Mouse (Mus musculus) activated CD4-positive, CD25-positive, alpha-beta regulatory T cell, adult 4 months (primary cell): Measurements from ENCODE around the gene Gm15517. TPM values are rescaled to one million over a fixed set of nuclear protein-coding genes. Genes with fewer than 3 reads are reported as not detected.
"Not testable (repeated sequence)": the region's sequence is repeated elsewhere in the genome, so short reads cannot be mapped to it uniquely, and the experiment has no call there.

Source experiments
- ATAC-seq: one replicate; pipeline ENCODE4 v1.8.0; 2017
- polyA plus RNA-seq, 2 experiments: library from polyadenylated mRNA; unstranded; fragments of 100-300 nt; shearing (Covaris generic); gene quantifications; one replicate each; pipeline ENCODE4 v1.2.1; 2017

The Gm15517 gene
- polyA plus RNA-seq, 2 experiments from 2014 or later, result not detected

DNA sequence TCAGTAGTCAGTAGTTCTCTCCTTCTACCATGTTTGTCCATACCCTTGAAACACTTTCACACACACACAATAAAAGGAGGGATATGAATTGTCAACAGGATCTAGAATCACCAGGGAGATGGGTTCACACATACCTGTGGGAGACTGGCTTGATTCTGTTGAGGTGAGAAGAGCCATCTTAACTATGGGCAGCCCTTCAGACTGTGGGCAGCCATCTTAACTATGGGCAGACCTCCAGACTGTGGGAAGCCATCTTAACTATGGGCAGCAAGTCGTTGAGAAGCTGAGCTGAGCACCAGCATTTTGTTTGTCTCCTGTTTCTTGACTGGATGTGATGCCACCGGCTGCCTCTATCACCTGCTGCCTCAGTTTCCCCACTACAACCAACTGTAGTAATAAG lies 10.1 kb downstream of the Gm15517 start:
- no peak for ATAC-seq

DNA sequence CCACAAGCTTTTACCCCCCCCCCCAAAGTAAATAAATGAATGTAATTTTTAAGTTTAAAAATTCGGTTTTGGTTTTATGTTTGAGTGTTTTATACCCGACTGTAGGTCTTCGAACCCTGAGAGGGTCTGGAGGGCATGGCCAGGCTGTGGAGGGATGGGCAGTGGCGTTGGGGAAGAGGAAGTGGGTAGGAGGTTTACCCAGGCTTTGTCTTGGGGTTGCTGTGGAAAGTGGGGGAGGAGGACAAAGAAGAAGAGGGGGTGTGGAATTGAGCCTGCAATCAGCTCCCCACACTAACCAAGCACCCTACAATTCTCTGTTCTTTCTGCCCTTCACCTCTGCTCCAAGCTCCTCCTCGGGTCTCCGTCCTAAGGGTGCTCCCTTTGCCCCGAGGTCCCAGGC lies 11.3 kb downstream of the Gm15517 start:
- ATAC-seq, result no peak

DNA sequence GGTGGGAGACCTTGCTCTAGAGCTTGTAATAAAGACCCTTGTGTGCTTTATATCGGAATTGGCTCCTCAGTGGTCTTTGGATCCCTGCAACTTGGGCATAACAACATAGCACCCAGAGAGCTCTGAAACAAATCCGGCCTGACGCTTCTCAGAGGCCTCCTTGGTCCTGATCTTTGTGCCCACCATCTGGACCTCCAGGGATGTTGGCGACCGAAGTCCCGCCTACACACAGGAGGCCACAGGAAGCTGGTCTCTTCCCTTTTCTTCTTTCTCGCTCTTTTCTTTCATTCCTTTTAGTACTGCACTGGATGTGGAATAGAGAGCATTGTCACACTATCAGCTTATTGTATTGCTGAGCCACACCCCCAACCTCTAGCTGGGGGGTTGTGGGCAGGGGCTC lies 12.2 kb downstream of the Gm15517 start:
- no peak for ATAC-seq

DNA sequence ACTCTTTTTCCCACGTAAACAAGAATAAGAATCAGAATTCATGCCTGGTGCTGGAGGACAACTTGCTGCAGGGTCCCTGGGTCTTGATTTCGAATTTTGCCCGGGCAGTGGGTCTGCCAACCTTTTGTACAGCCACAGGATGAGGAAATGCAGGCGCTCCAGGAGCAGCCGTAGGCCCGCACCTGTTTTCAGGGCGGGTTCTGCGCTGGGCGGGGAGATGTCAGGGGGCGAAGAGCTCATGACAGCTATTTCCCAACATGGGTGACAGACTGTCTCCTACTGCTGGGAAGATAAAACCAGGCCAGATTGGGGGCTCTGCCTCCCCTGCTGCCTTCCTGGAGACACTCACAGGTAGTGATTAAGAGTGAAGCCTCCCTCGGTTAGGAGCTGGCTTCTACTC lies 12.8 kb downstream of the Gm15517 start:
- no peak for ATAC-seq

DNA sequence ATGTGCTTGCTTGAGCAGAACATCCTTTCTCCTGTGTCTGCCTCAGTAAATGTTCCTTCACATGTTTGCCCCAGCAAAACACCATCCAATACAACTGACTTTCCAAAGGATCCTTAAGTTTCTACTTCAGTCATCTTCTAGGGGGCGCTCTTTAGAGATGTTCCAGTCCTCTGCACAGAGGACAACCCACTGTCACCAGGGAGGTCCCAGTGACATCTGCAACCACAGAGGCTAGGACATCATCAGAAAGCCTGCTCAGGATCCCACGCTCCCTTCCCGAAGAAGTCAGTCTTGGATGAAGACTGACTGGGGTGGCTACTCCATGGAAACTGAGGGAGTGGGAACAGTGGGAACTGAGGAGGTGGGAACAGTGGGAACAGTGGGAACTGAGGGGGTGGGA lies 14.3 kb downstream of the Gm15517 start:
- no peak for ATAC-seq

DNA sequence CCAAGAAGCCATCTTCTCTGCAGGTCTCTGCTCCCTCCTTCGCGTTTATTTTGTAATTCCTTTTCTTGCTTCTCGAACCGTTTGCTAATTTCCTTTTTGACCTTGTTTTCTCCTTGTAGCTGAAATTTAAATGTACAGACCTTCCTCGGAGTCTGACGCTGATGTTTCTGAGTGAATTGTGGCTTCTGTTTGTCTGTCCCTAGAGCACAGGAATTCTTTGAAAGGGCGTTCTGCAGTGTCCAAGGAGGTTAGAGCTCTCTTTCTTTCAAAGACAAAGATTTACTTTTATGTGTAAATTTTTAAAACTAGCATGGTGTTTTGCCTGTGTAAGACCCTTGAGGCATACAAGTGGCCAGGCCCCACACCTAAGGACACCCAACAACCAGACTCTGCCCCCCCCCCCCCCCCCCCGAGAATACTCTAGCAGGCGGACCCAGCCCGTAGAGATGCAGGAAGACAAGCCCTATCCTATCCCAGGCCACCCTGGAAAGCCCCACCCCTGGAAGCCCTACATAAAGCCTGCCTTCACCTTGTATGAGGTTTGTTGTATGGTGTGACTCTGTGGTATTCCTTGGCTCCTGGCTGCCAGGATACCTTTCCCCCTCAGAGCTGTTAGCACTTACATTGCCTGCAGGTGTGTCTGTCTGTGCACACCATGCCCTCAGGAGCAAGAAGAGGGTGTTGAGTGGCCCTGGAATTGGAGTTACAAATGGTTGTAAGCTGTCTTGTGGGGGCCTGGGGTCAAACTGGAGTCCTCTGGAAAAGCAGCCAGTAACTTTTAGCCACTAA lies 15.4 kb downstream of the Gm15517 start:
- no peak for ATAC-seq

DNA sequence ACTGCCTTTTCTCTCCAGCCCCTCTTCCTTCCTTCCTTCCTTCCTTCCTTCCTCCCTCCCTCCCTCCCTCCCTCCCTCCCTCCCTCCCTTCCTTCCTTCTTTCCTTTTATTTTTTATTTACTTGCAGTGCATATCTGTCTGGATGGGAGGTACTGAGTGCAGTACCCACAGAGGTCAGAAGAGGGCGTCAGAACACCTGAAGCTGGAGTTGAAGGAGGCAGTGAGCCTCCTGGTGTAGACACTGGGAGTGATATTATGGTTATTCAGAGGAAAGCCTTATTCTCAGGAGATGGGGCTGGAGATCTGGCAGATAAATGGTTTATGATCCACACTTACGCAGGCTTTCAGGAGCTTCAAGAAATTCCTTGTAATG lies 16.0 kb downstream of the Gm15517 start:
- no peak for ATAC-seq

DNA sequence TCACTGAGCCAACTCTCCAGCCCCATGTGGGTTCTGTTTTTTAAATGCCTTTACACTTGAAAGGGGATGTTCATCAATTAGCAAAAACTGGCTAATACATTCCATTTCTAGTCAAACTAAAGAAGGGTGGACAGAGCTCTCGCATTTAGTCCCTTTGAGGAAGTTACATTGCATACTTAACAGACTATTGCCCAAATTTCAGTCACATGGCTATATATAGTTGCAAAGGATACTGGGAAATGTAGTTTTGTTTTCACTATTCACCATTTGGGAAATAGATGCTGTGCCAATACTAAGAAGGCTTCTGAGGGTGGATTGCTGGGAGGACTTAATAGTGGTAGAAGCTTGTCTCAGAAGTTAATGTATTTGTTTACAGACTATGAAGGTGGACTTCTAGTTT lies 19.7 kb downstream of the Gm15517 start:
- ATAC-seq, result no peak

DNA sequence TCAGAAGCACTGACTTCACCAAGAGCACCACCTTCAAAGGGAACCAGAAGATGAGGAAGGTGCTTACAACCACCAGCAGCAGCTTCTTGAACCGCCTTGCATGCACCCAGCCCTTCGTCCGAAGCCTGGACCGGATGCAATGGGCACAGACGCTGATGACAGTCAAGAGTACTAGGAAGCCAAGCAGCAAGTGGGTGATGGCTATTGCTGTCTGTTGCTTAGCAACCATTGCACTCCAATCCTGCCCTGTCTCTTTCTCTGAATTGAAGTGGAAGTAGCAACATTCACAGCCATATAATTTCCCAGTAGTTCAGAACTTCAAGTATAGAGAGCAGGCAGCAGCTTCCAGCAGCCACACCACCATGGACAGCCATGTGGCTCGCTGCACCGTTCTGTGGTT lies 20.3 kb downstream of the Gm15517 start:
- no peak for ATAC-seq

DNA sequence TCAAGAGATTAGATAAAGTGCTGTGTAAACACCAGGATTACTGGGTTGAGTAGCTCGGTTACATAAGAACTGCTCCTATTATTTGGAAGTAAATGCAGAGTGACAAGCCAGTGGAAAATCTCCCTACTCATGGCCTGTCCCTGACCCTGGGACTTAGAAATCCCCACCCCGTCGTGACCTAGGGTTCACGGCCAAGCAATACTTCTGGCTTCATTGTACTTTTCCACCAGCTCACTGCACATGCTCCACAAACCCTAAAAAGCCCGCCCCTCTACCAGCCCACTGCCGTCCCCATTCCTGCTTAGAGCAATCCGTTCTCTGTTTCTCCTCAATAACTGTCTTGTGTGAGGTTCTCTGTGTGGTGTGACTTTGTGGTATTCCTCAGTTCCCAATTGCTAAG lies 26.5 kb downstream of the Gm15517 start:
- no peak for ATAC-seq

DNA sequence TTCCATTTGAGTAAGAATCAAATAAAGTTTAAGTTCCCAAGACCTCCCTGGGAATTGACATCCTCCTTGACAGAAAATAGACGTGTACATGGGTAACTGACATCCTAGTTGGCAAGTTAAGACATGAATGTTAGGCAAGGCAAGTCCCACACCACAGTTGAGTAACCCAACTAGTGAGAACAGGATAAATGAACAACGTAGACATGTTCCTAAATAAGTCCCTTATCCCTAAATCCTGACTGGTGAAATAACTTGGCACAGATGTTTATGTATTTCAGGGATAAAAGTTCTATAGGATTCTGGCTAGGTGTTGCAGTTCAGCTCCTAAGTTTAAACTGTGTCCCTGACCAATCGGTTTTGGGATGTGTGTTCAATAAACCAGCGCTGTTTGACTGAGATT lies 29.7 kb downstream of the Gm15517 start:
- no peak for ATAC-seq

DNA sequence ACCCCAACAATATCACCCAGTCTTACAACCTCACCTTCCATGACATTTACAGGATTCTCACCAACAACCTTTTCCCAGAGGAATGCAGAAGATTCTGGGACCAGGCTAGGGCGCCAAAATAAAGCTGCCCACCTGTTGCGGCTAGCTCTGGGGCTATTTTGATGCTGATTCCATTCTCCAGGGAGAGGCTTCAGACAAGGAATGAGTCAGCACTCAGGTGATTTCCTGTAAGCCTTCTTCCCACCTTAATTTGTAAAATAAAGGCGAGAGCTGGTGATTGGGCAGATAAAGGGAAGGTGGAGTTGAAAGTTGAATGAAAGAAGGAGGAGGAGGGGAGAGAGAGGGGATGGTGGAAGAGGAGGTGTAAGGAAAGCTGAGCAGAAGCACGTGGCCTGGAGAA lies 30.2 kb downstream of the Gm15517 start:
- ATAC-seq, result no peak

DNA sequence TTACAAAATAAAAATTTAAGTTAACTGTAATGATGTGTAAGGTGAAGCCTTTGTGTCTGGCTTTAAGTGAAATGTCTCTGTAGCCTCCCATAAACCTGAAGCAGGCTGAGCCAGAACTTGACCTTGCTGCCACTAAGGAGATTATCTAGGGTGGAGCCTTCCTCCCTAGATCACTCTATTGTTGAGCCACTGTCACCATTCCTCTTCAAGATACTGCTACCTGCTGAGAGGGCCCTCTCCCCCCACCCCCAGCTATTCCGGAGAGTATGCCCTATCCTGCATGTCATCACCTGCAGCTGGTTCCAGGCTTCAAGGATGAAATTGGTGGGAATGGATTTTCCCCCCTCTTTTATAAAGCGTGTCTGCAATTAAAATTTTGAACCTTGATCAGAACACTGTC lies 36.3 kb downstream of the Gm15517 start:
- not testable (repeated sequence) for ATAC-seq

DNA sequence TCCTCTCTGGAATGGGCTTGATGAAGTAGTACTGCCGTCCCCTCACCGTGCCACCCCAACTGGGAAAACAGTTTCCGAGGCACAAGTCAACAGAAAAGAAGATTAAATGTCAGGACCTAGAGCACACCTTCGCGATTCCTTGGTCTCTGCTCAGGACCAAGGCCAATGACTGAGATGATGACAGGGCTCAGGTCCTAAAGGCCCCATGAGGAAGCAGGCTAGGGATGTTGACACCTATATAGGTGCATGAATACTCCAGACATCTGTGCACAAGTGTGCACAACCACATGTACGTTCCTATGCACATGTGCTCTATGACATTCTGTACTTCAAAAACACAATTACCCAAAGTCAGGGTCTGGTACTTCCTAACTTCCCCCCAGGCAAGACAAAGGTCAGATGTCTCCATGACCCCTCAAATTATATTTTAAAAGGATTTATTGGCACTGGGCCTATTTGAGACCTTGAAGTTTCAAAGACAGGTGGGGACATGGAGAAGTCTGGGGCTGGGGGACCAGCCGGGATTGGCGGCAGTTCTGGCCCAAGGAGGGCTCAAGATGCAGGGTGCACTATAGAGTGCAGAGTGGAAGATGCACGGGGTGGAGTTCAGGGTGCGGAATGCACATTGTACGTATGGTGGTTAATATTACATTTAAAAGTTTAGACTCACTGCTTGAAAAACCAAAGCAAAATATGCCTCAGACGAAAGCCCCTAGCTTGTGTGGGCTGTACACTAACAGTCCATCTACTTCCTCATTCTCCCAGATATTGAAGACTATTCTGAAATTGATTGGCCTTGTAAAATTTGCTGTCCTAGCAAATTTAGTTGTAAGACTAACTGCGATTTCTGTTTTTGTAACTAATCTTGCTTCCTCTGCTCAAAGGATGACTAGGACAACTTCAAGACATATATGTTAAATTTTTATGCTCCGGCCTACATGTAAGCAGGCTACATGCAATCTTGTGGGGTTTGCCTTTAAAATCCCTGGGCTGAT lies 42.4 kb downstream of the Gm15517 start:
- ATAC-seq, result no peak

DNA sequence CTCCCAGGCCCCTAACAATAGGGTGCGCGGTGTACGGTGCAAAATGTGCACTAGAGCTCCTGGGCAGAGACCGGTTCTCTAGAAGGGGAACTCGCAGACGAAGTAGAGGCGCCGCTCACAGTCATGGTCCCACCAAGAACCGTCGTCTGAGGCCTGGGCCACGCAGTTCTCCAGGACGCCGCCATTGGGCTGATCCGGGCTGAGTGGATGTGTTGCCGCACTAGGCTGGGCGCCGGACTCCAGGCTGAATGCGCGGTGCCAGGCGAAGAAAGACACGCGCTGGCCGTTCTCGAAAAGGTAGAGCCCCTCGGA lies 43.2 kb downstream of the Gm15517 start:
- ATAC-seq, result peak; percentile 10

DNA sequence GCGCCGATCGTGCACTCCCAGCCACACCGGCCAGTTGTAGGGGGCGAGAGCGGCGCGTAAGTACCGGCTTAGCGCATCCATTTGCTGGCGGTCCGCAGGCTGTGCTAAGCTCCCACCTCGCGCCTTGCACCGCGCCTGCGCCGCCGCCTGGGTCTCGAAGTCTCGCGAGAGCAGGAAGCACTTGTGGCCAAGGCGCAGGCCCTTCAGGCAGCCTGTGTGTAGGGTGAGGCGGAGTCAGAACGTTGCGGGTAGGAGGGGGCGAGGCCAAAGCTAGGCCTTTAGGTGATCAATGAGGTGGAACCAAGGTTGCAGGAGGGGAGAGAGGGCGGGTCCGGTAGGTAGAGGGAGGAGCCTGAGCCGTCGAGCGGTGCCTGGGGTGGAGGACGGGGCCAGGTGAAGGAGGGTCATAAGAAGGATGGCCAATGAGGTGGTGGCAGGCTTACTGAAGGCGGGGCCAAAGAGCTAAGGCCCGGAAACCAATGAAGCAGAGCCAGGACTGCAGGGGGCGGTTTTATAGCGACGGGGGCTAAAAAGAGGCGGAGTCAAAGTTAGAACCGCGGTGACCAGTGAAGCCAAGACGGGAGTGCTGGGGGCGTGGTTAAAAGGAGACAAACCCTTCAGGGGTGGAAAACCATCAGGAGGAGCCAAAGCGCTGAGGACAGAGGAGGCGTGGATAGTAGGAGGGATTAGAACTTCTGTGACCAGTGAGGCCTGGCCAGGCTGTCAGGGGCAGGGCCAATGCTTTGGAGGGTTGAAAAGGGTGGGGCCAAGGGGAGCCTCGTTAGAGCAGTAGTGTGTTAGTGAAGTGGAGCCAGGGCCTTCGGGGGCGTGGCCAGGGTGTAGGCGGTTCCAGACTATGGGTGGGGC lies 43.8 kb downstream of the Gm15517 start:
- peak; percentile 89 for ATAC-seq

DNA sequence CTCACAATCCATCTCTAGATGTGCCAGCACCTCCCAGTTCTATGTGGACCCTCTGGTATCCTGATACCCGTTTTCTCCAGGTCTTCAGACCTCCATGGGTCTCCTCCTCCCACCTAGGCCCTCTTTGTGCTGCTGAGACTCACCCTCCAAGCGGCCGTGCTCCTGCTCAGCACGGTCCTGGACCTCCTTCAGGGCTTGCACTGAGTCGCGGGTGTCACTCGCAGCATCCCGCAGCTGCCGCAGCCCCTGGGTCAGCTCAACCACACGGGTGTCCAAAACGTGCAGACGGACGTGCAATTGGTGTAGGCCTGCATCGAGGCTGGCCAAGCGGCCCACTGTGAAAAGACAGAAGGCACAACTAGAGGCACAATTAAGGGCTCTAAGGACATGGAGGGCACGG lies 44.4 kb downstream of the Gm15517 start:
- ATAC-seq, result no peak

DNA sequence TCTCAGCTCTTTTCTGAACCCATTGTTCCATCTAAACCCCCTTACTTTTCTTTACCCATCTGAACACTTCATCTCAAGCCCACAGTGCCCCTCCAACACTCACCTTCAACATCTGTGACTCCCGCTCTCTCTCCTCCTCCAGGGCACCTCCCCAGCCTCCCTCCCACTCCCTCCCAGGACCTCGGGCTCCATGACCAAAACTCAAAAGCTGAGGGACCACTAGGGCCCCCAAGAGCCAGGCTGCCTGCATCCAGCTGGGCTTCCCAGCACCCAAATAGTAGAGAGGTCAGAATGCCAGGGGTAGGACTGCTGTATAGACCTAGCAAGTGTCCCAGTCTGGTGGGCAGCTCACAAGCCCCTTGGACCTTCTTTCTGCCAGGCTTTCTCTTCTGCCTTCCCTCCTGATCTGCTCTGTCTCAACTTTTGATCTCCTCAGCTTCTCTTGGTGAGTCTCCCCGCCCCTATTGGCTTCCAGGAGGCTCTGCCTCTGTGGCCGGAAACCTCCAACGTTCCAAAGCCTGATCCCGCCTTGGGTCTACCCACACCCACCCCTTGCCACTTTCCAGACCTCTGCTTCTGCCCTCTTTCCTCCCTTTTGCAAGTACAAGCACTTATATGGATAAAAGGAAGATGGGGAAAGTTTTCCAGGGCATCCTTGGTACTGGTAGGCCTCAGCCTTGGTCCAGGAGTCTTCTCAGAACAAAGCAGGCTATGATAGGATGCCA lies 45.4 kb downstream of the Gm15517 start, which contains the start of gene Clec11a:
TSS of gene Clec11a (minus strand) at position 387 of the 725 bp plus-strand sequence.
- ATAC-seq, result no peak

DNA sequence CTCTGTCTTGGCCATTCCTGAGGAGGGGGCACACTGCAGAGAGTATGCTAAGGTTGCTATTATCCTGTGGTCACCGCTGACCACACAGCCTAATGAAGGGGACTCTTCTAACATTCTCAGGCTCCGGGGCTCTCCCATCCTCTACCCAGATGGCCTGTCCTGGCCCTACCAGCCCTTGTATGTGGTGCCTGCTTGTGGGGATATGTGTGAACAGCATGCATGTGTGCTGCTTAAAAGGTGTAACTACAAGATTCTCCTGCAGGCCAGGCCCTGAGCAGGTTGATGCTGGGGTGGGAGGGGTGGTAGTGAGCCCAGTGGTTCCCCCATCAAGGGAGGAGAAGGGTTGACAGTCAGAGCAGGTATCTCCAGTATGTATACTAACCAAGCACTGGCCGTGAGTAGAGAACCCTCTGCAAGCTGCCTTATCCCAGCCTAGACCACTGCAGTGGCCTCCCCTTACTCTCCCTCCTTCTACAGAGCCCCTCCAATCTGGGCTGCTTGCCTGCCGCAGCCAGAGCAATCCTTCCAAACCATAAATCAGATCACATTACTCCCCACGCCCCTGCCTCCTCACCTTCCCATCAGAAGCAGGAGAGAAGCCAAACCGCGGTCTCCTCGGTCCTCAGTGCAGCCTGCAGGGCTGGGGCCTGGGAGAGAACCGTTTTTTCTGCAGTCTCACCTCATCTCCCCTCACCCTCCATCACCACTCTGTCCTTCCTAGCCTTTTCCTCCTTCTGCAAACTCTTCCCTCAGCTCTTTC lies 46.2 kb downstream of the Gm15517 start:
- ATAC-seq, result no peak

DNA sequence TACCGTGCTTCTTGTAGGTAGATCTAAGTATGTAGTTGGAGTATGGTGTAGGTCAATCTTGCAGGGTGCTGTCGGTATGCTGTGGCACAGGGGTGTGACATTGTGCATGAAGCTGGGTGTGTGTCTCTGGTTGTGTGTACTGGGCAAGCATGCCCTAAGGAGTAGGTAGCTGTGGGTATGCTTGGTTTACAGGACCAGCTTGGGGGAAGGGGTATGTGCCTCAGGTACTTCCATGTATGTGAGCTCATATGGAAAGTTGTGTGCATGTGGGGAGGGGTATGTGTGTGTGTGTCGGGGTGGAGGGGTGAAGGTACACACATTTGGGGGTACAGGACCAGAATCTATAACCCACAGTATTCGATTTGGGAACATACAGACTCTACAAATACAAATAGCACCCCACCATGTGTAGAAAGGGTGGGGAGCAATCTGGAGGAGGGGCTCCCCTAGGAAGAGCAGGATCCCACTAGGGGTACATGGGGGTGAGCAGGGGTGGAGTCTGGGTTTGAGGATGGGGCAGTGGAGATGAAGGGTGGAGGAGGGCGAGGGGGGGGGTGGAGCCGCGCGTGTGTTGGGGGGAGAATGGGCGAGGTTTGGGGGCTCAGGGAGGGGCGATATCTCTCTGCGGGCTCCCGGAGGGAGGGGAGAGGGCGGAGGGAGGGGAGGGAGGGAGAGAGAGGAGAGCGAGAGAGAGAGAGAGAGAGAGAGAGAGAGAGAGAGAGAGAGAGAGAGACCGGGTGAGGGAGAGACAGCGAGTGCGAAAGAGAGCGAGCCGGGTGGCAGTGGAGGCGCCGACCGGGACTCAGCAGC lies 48.4 kb downstream of the Gm15517 start, which contains the start of gene Shank1:
TSS of gene Shank1 (plus strand) at position 779 of the 810 bp plus-strand sequence.
- ATAC-seq, result no peak
